Mouse (Mus musculus): ENCODE data around the gene Hexb.

GRCm38 (mm10) chr13:97184168-97184567 is 14.0 kb downstream of the Hexb start:
- no peak for TF ChIP-seq POLR2A (IDR thresholded peaks at IDR 0.05; ENCODE audit: low read depth, low read length)
- no peak for TF ChIP-seq CTCF (IDR thresholded peaks at IDR 0.05; ENCODE audit: extremely low read depth, insufficient read length, insufficient replicate concordance, low read depth, low read length)

Data from small intestine, adult 2 months (tissue).